Mouse (Mus musculus) heart, embryonic 15.5 days (tissue): ENCODE results near the gene Psg22. TPM values are rescaled to one million over a fixed set of nuclear protein-coding genes. Genes with fewer than 3 reads are reported as not detected.
A peak's percentile ranks its signal among the peaks of the same experiment; 100 is the strongest.
"Not testable (repeated sequence)": the region's sequence is repeated elsewhere in the genome, so short reads cannot be mapped to it uniquely, and the experiment has no call there.

Experiments
- ATAC-seq: fragments of 200-750 bp; cut with Nextera tagmentation; replicated peaks from 2 replicates; pipeline ENCODE4 v1.8.0; 2017; ENCODE audit warnings: low read depth, moderate TSS enrichment; ENCODE audit not compliant: insufficient number of reproducible peaks, insufficient read depth, low FRiP score
- H3K27ac ChIP-seq: fragments of 300-500 bp; sonication (generic); 2 replicates; pipeline ENCODE4 v1.5.1; 2015; ENCODE audit warnings: mild to moderate bottlenecking, inconsistent platforms
- H3K27me3 ChIP-seq: fragments of 300-500 bp; sonication (generic); 2 replicates; pipeline ENCODE4 v1.6.1; 2015; ENCODE audit warnings: inconsistent platforms
- H3K36me3 ChIP-seq: fragments of 300-500 bp; sonication (generic); 2 replicates; pipeline ENCODE4 v1.6.1; 2015; ENCODE audit warnings: mild to moderate bottlenecking, inconsistent platforms
- H3K4me1 ChIP-seq: fragments of 300-500 bp; sonication (generic); replicated peaks from 2 replicates; pipeline ENCODE4 v1.6.1; 2015; ENCODE audit warnings: inconsistent platforms
- H3K4me2 ChIP-seq: fragments of 300-500 bp; sonication (generic); 2 replicates; pipeline ENCODE4 v1.6.1; 2015; ENCODE audit warnings: inconsistent platforms, mild to moderate bottlenecking, moderate library complexity
- H3K4me3 ChIP-seq: fragments of 300-500 bp; sonication (generic); 2 replicates; pipeline ENCODE4 v1.5.1; 2015; ENCODE audit warnings: mild to moderate bottlenecking, inconsistent platforms
- H3K9ac ChIP-seq: fragments of 300-500 bp; sonication (generic); 2 replicates; pipeline ENCODE4 v1.6.1; 2015; ENCODE audit warnings: mild to moderate bottlenecking, inconsistent platforms
- H3K9me3 ChIP-seq: fragments of 300-500 bp; sonication (generic); replicated peaks from 2 replicates; pipeline ENCODE4 v1.6.1; 2016; ENCODE audit warnings: inconsistent platforms
- WGBS: fragments of 180-500 bp; shearing (Covaris S2); methylation state at CpG from one replicate; pipeline ENCODE4 v1.1.7; 2015; ENCODE audit warnings: mixed read lengths; 5-methylcytosine and 5-hydroxymethylcytosine counted together
- polyA plus RNA-seq: library from polyadenylated mRNA; unstranded; fragments of >200 nt; fragmentation: Nextera tagmentation; extraction: Ambion mirVana; gene quantifications from 2 replicates; pipeline ENCODE4 v1.2.1, GENCODE M21; 2015

Psg22 gene
- 0.06 TPM in 1 of 2 replicates, not detected in the other for polyA plus RNA-seq

GRCm38 (mm10) chr7:18717790-18718189 is at the start of gene Psg22:
Psg22 (plus strand) TSS chr7:18718090.
- Histone ChIP-seq H3K27ac (no peak within 1 kb of the TSS), H3K4me3 (no peak within 1 kb of the TSS), H3K9me3 (no peaks in the 10 kb centered on the region), H3K9ac (no peak within 1 kb of the TSS), H3K36me3 (no peaks in the 10 kb centered on the region), H3K4me2 (no peak within 1 kb of the TSS), H3K4me1 (0 out of 2 replicates have a peak, but pooled peaks cover 2% of the 10 kb centered on the region), H3K27me3 (no peaks in the 10 kb centered on the region)
- ATAC-seq: no peak
- WGBS: 32% methylated on average over 2 of the region's 2 CpGs

GRCm38 (mm10) chr7:18679772-18680171 is 38.1 kb upstream of the Psg22 start:
- Histone ChIP-seq H3K4me3 (no peak overlapping the region), H3K9ac (no peak overlapping the region), H3K9me3 (no peaks in the 10 kb centered on the region), H3K4me2 (no peak overlapping the region), H3K27ac (no peak overlapping the region), H3K4me1 (no peaks in the 10 kb centered on the region), H3K36me3 (no peaks in the 10 kb centered on the region), H3K27me3 (no peaks in the 10 kb centered on the region)
- WGBS: 35% methylated on average over 2 of the region's 2 CpGs
- no peak for ATAC-seq

- Histone ChIP-seq H3K27ac (no peak overlapping the region), H3K9me3 (no peaks in the 10 kb centered on the region), H3K4me3 (no peak overlapping the region), H3K27me3 (no peaks in the 10 kb centered on the region), H3K36me3 (no peaks in the 10 kb centered on the region), H3K9ac (no peak overlapping the region), H3K4me1 (no peaks in the 10 kb centered on the region), H3K4me2 (no peak overlapping the region)
- ATAC-seq: no peak
Observed at GRCm38 (mm10) chr7:18685586-18685985, 32.3 kb upstream of the Psg22 start.

- Histone ChIP-seq H3K4me3 (no peak within 1 kb of the TSS), H3K9ac (no peak within 1 kb of the TSS), H3K4me2 (no peak within 1 kb of the TSS), H3K9me3 (no peaks in the 10 kb centered on the region), H3K27ac (no peak within 1 kb of the TSS), H3K4me1 (no peaks in the 10 kb centered on the region), H3K36me3 (no peaks in the 10 kb centered on the region), H3K27me3 (no peaks in the 10 kb centered on the region)
- no peak for ATAC-seq
- 56% methylated on average over 2 of the region's 2 CpGs for WGBS
Observed at GRCm38 (mm10) chr7:18686085-18686484, 31.8 kb upstream of the Psg22 start, which contains the start of gene Psg20. Psg20 (minus strand) TSS chr7:18686185.

GRCm38 (mm10) chr7:18710331-18710730 is 7.6 kb upstream of the Psg22 start:
- H3K4me2 ChIP-seq, H3K36me3 ChIP-seq, H3K27ac ChIP-seq, ATAC-seq, H3K4me3 ChIP-seq, H3K27me3 ChIP-seq, H3K9ac ChIP-seq, H3K4me1 ChIP-seq, H3K9me3 ChIP-seq: not testable (repeated sequence)
- 69% methylated on average over 4 of the region's 4 CpGs for WGBS

- Histone ChIP-seq H3K4me2 (no peak overlapping the region), H3K4me1 (no peaks in the 10 kb centered on the region), H3K27ac (no peak overlapping the region), H3K27me3 (no peaks in the 10 kb centered on the region), H3K9ac (no peak overlapping the region), H3K4me3 (no peak overlapping the region), H3K36me3 (no peaks in the 10 kb centered on the region), H3K9me3 (no peaks in the 10 kb centered on the region)
- ATAC-seq: no peak
- WGBS: 54% methylated on average over 1 of the region's 1 CpGs
Observed at GRCm38 (mm10) chr7:18710846-18711245, 7.0 kb upstream of the Psg22 start.

GRCm38 (mm10) chr7:18715546-18715945 is 2.3 kb upstream of the Psg22 start:
- Histone ChIP-seq H3K27me3 (no peaks in the 10 kb centered on the region), H3K27ac (0 out of 2 replicates have a peak overlapping the region, but pooled peaks have one; percentile 8), H3K36me3 (no peaks in the 10 kb centered on the region), H3K4me3 (no peak overlapping the region), H3K9ac (no peak overlapping the region), H3K9me3 (no peaks in the 10 kb centered on the region), H3K4me1 (0 out of 2 replicates have a peak, but pooled peaks cover 2% of the 10 kb centered on the region), H3K4me2 (no peak overlapping the region)
- ATAC-seq: no peak
- WGBS: 56% methylated on average over 4 of the region's 4 CpGs

- Histone ChIP-seq H3K9ac (no peak overlapping the region), H3K27ac (no peak overlapping the region), H3K9me3 (no peaks in the 10 kb centered on the region), H3K4me3 (no peak overlapping the region), H3K27me3 (no peaks in the 10 kb centered on the region), H3K4me2 (no peak overlapping the region), H3K4me1 (no peaks in the 10 kb centered on the region), H3K36me3 (no peaks in the 10 kb centered on the region)
- no peak for ATAC-seq
- 79% methylated on average over 6 of the region's 6 CpGs for WGBS
Observed at GRCm38 (mm10) chr7:18724001-18724400, 6.1 kb downstream of the Psg22 start.

- not testable (repeated sequence) for H3K4me2 ChIP-seq, H3K4me3 ChIP-seq, H3K27me3 ChIP-seq, H3K36me3 ChIP-seq, H3K27ac ChIP-seq, H3K4me1 ChIP-seq, H3K9ac ChIP-seq, ATAC-seq, H3K9me3 ChIP-seq
Observed at GRCm38 (mm10) chr7:18725931-18726330, 8.0 kb downstream of the Psg22 start.

- Histone ChIP-seq H3K4me1 (no peaks in the 10 kb centered on the region), H3K9ac (no peak overlapping the region), H3K9me3 (no peaks in the 10 kb centered on the region), H3K4me3 (no peak overlapping the region), H3K27me3 (no peaks in the 10 kb centered on the region), H3K27ac (no peak overlapping the region), H3K36me3 (no peaks in the 10 kb centered on the region), H3K4me2 (no peak overlapping the region)
- 71% methylated on average over 1 of the region's 1 CpGs for WGBS
- ATAC-seq: no peak
Observed at GRCm38 (mm10) chr7:18728391-18728790, 10.5 kb downstream of the Psg22 start.

GRCm38 (mm10) chr7:18733111-18733510 is 15.2 kb downstream of the Psg22 start:
- ATAC-seq: no peak
- H3K4me1 ChIP-seq: no peaks in the 10 kb centered on the region
- no peak overlapping the region for H3K4me2 ChIP-seq
- H3K9me3 ChIP-seq: no peaks in the 10 kb centered on the region
- no peak overlapping the region for H3K27ac ChIP-seq
- no peak overlapping the region for H3K4me3 ChIP-seq
- no peak overlapping the region for H3K9ac ChIP-seq
- H3K36me3 ChIP-seq: no peaks in the 10 kb centered on the region
- H3K27me3 ChIP-seq: no peaks in the 10 kb centered on the region

- no peaks in the 10 kb centered on the region for H3K4me1 ChIP-seq
- no peak overlapping the region for H3K27ac ChIP-seq
- 79% methylated on average over 1 of the region's 1 CpGs for WGBS
- H3K9ac ChIP-seq: no peak overlapping the region
- no peaks in the 10 kb centered on the region for H3K36me3 ChIP-seq
- no peaks in the 10 kb centered on the region for H3K27me3 ChIP-seq
- H3K4me3 ChIP-seq: no peak overlapping the region
- H3K9me3 ChIP-seq: no peaks in the 10 kb centered on the region
- no peak overlapping the region for H3K4me2 ChIP-seq
- no peak for ATAC-seq
Observed at GRCm38 (mm10) chr7:18734451-18734850, 16.6 kb downstream of the Psg22 start.
